Mouse (Mus musculus): Measurements from ENCODE around the gene Apobec2. TPM values are rescaled to one million over a fixed set of nuclear protein-coding genes. Genes with fewer than 3 reads are reported as not detected.

The Apobec2 gene
- polyA plus RNA-seq, 1 experiment from 2014 or later = 2.7 TPM

- H3K9me3 ChIP-seq (ENCODE audit: low read length) = no peaks in the 10 kb centered on the region
- peak; percentile 79 for ATAC-seq (ENCODE audit: low FRiP score, low TSS enrichment)
- H3K4me3 ChIP-seq (ENCODE audit: low read length) = no peak overlapping the region
- H3K4me1 ChIP-seq (ENCODE audit: insufficient read depth, low read length) = peaks cover 8% of the 10 kb centered on the region; the same call in 1 of the 2 replicates
- H3K9ac ChIP-seq (replicated peaks; ENCODE audit: low read length) = no peak overlapping the region
- no peaks in the 10 kb centered on the region for H3K36me3 ChIP-seq (ENCODE audit: insufficient read depth, low read length)
- WGBS = 74% methylated on average over 2 of the region's 2 CpGs
- no peaks in the 10 kb centered on the region for H3K27me3 ChIP-seq (ENCODE audit: insufficient read depth, low read length)
- peak overlapping the region; percentile 14; the same call in 1 of the 2 replicates for H3K4me2 ChIP-seq (replicated peaks; ENCODE audit: low read depth, low read length)
- H3K27ac ChIP-seq (ENCODE audit: low read length) = peak overlapping the region; percentile 73; the same call in 1 of the 2 replicates
Observed at GRCm38 (mm10) chr17:48455955-48456354, 23.2 kb upstream of the Apobec2 start.

- peaks cover 8% of the 10 kb centered on the region; the same call in 1 of the 2 replicates for H3K4me1 ChIP-seq (ENCODE audit: insufficient read depth, low read length)
- no peaks in the 10 kb centered on the region for H3K27me3 ChIP-seq (ENCODE audit: insufficient read depth, low read length)
- WGBS = 58% methylated on average over 11 of the region's 11 CpGs
- no peak within 1 kb of the TSS for H3K9ac ChIP-seq (replicated peaks; ENCODE audit: low read length)
- peak; percentile 36; the same call in 1 of the 2 replicates for ATAC-seq (ENCODE audit: low FRiP score, low TSS enrichment)
- no peaks in the 10 kb centered on the region for H3K36me3 ChIP-seq (ENCODE audit: insufficient read depth, low read length)
- H3K4me2 ChIP-seq (replicated peaks; ENCODE audit: low read depth, low read length) = peak within 1 kb of the TSS; percentile 14; the same call in 1 of the 2 replicates
- no peaks in the 10 kb centered on the region for H3K9me3 ChIP-seq (ENCODE audit: low read length)
- H3K4me3 ChIP-seq (ENCODE audit: low read length) = 0 out of 2 replicates have a peak within 1 kb of the TSS, but pooled peaks have one; percentile 2
- H3K27ac ChIP-seq (ENCODE audit: low read length) = peak within 1 kb of the TSS; percentile 73; the same call in 1 of the 2 replicates
Observed at GRCm38 (mm10) chr17:48454688-48455087, 22.0 kb upstream of the Apobec2 start, which contains the start of gene Unc5cl. TSS of gene Unc5cl (plus strand) at chr17:48454901.

GRCm38 (mm10) chr17:48454190-48454589, 21.5 kb upstream of the Apobec2 start:
- ATAC-seq (ENCODE audit: low FRiP score, low TSS enrichment) = no peak
- H3K4me3 ChIP-seq (ENCODE audit: low read length) = no peak overlapping the region
- no peak overlapping the region for H3K27ac ChIP-seq (ENCODE audit: low read length)

GRCm38 (mm10) chr17:48453489-48453888, 20.8 kb upstream of the Apobec2 start:
- WGBS = 78% methylated on average over 7 of the region's 7 CpGs
- H3K27ac ChIP-seq (ENCODE audit: low read length) = no peak overlapping the region
- H3K4me1 ChIP-seq (ENCODE audit: insufficient read depth, low read length) = peaks cover 8% of the 10 kb centered on the region; the same call in 1 of the 2 replicates
- H3K4me3 ChIP-seq (ENCODE audit: low read length) = no peak overlapping the region
- no peaks in the 10 kb centered on the region for H3K27me3 ChIP-seq (ENCODE audit: insufficient read depth, low read length)
- H3K9me3 ChIP-seq (ENCODE audit: low read length) = no peaks in the 10 kb centered on the region
- ATAC-seq (ENCODE audit: low FRiP score, low TSS enrichment) = no peak
- H3K9ac ChIP-seq (replicated peaks; ENCODE audit: low read length) = no peak overlapping the region
- no peak overlapping the region for H3K4me2 ChIP-seq (replicated peaks; ENCODE audit: low read depth, low read length)
- H3K36me3 ChIP-seq (ENCODE audit: insufficient read depth, low read length) = no peaks in the 10 kb centered on the region

More at GRCm38 (mm10) chr17:48454190-48454589, 21.5 kb upstream of the Apobec2 start:
- no peaks in the 10 kb centered on the region for H3K36me3 ChIP-seq (ENCODE audit: insufficient read depth, low read length)
- H3K4me1 ChIP-seq (ENCODE audit: insufficient read depth, low read length) = peaks cover 8% of the 10 kb centered on the region; the same call in 1 of the 2 replicates
- no peaks in the 10 kb centered on the region for H3K9me3 ChIP-seq (ENCODE audit: low read length)
- H3K27me3 ChIP-seq (ENCODE audit: insufficient read depth, low read length) = no peaks in the 10 kb centered on the region
- no peak overlapping the region for H3K4me2 ChIP-seq (replicated peaks; ENCODE audit: low read depth, low read length)
- no peak overlapping the region for H3K9ac ChIP-seq (replicated peaks; ENCODE audit: low read length)
- WGBS = 65% methylated on average over 7 of the region's 7 CpGs

- Histone ChIP-seq H3K4me3 (ENCODE audit: low read length) (no peak overlapping the region), H3K4me1 (ENCODE audit: insufficient read depth, low read length) (peaks cover 5% of the 10 kb centered on the region; the same call in 1 of the 2 replicates), H3K27ac (ENCODE audit: low read length) (no peak overlapping the region), H3K4me2 (replicated peaks; ENCODE audit: low read depth, low read length) (no peak overlapping the region), H3K36me3 (ENCODE audit: insufficient read depth, low read length) (no peaks in the 10 kb centered on the region), H3K9me3 (ENCODE audit: low read length) (no peaks in the 10 kb centered on the region), H3K9ac (replicated peaks; ENCODE audit: low read length) (no peak overlapping the region), H3K27me3 (ENCODE audit: insufficient read depth, low read length) (no peaks in the 10 kb centered on the region)
- 68% methylated on average over 9 of the region's 9 CpGs for WGBS
- no peak for ATAC-seq (ENCODE audit: low FRiP score, low TSS enrichment)
Observed at GRCm38 (mm10) chr17:48451753-48452444, 19.2 kb upstream of the Apobec2 start.

GRCm38 (mm10) chr17:48451353-48451675, 18.6 kb upstream of the Apobec2 start, which contains the start of gene Tspo2:
TSS of gene Tspo2 (minus strand) at chr17:48451522.
- Histone ChIP-seq H3K36me3 (ENCODE audit: insufficient read depth, low read length) (no peaks in the 10 kb centered on the region), H3K4me2 (replicated peaks; ENCODE audit: low read depth, low read length) (no peak within 1 kb of the TSS), H3K9ac (replicated peaks; ENCODE audit: low read length) (no peak within 1 kb of the TSS), H3K4me1 (ENCODE audit: insufficient read depth, low read length) (peaks cover 5% of the 10 kb centered on the region; the same call in 1 of the 2 replicates), H3K27me3 (ENCODE audit: insufficient read depth, low read length) (no peaks in the 10 kb centered on the region), H3K27ac (ENCODE audit: low read length) (no peak within 1 kb of the TSS), H3K9me3 (ENCODE audit: low read length) (no peaks in the 10 kb centered on the region), H3K4me3 (ENCODE audit: low read length) (no peak within 1 kb of the TSS)
- WGBS = 49% methylated on average over 7 of the region's 7 CpGs
- ATAC-seq (ENCODE audit: low FRiP score, low TSS enrichment) = no peak

- H3K4me1 ChIP-seq (ENCODE audit: insufficient read depth, low read length) = peaks cover 5% of the 10 kb centered on the region; the same call in 1 of the 2 replicates
- H3K4me2 ChIP-seq (replicated peaks; ENCODE audit: low read depth, low read length) = no peak overlapping the region
Observed at GRCm38 (mm10) chr17:48450666-48451352, 18.1 kb upstream of the Apobec2 start.

GRCm38 (mm10) chr17:48447675-48448074, 14.9 kb upstream of the Apobec2 start:
- no peak for ATAC-seq (ENCODE audit: low FRiP score, low TSS enrichment)
- no peak overlapping the region for H3K4me3 ChIP-seq (ENCODE audit: low read length)
- no peak overlapping the region for H3K9ac ChIP-seq (replicated peaks; ENCODE audit: low read length)
- H3K36me3 ChIP-seq (ENCODE audit: insufficient read depth, low read length) = no peaks in the 10 kb centered on the region
- no peak overlapping the region for H3K4me2 ChIP-seq (replicated peaks; ENCODE audit: low read depth, low read length)
- peaks cover 12% of the 10 kb centered on the region for H3K4me1 ChIP-seq (ENCODE audit: insufficient read depth, low read length)
- WGBS = 67% methylated on average over 8 of the region's 8 CpGs
- H3K27me3 ChIP-seq (ENCODE audit: insufficient read depth, low read length) = no peaks in the 10 kb centered on the region
- no peaks in the 10 kb centered on the region for H3K9me3 ChIP-seq (ENCODE audit: low read length)
- H3K27ac ChIP-seq (ENCODE audit: low read length) = no peak overlapping the region

More at GRCm38 (mm10) chr17:48450666-48451352, 18.1 kb upstream of the Apobec2 start:
- WGBS = 77% methylated on average over 13 of the region's 13 CpGs
- Histone ChIP-seq H3K36me3 (ENCODE audit: insufficient read depth, low read length) (no peaks in the 10 kb centered on the region), H3K27ac (ENCODE audit: low read length) (no peak overlapping the region), H3K27me3 (ENCODE audit: insufficient read depth, low read length) (no peaks in the 10 kb centered on the region), H3K9ac (replicated peaks; ENCODE audit: low read length) (no peak overlapping the region), H3K4me3 (ENCODE audit: low read length) (no peak overlapping the region), H3K9me3 (ENCODE audit: low read length) (no peaks in the 10 kb centered on the region)
- no peak for ATAC-seq (ENCODE audit: low FRiP score, low TSS enrichment)

GRCm38 (mm10) chr17:48443542-48444145, 10.9 kb upstream of the Apobec2 start:
- Histone ChIP-seq H3K9ac (replicated peaks; ENCODE audit: low read length) (no peak overlapping the region), H3K9me3 (ENCODE audit: low read length) (no peaks in the 10 kb centered on the region), H3K4me2 (replicated peaks; ENCODE audit: low read depth, low read length) (no peak overlapping the region), H3K27me3 (ENCODE audit: insufficient read depth, low read length) (no peaks in the 10 kb centered on the region), H3K36me3 (ENCODE audit: insufficient read depth, low read length) (no peaks in the 10 kb centered on the region), H3K4me1 (ENCODE audit: insufficient read depth, low read length) (peaks cover 10% of the 10 kb centered on the region), H3K4me3 (ENCODE audit: low read length) (no peak overlapping the region), H3K27ac (ENCODE audit: low read length) (peak overlapping the region; percentile 29; the same call in 1 of the 2 replicates)
- peak; percentile 65 for ATAC-seq (ENCODE audit: low FRiP score, low TSS enrichment)
- WGBS = 54% methylated on average over 16 of the region's 16 CpGs
